Mouse (Mus musculus): ENCODE data around the gene Hoxd8.

Hoxd8 gene

DNA sequence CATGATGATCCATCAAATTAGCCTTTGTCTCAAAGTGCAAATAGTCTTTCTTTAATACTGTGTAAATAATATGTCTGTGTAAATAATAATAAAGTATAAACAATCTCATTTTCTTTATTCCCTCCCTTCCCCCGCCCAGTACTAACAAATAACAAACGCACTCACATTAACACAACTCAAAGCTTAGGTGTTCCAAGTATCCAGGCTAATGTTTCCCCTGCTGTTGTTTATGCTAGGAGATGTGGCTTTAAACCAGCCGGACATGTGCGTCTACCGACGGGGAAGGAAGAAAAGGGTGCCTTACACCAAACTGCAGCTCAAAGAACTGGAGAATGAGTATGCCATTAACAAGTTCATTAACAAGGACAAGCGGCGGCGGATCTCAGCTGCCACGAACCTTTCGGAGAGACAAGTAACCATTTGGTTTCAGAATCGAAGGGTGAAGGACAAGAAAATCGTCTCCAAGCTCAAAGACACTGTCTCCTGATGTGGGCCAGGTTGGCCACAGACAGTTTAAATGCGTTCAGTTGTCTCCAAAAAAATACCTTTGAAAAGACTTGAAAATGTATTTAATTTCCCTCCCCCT, 34.7 kb upstream of the Hoxd8 start:
- no peak for DNase-seq (ENCODE audit: low spot score in 2 of 2)

DNA sequence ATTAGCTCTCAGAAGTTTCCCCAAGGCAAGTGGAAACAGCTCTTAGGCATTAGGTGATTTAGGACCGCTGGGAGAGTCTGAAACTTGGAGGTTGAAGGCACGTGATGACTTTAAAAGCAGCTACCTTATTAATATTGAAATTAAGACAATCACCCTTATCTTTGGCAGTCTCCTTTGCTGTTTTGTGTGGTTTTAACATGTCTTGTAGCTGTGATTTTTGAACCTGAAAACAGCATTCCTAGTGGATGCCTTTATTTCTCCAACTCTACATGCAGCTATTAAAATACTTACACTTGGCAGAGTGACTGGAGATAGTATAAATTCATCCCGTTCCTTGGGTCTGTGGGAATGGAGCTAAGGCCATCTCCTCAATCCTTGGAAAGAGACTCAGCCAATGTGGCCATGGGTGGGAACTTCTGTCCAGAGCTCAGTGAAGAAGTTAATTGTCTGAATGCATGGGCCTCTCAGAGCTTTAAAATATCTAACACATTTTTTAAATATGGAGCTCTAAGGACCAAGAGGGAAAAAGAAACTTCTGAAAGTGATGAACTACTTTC, 33.7 kb upstream of the Hoxd8 start:
- DNase-seq (ENCODE audit: low spot score in 2 of 2), result no peak

DNA sequence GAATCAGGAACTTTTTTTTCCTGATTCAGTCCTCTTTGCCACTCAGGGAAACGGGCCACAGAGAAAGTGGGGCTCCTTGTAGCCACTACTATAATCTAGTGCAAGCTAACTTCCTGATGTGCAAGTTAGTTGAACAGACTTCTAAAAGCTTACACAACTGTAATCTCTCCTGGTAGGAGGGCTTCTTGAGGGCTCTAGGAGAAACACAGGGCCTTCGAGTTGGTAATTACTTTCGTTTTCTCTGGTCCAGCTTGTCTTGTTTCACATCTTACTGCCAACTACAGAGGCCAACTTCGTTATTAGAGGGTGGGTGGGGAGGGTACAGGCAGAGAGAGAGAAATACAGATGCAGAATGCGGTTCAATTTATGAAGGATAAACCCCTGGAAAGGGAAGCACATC, 32.6 kb upstream of the Hoxd8 start:
- DNase-seq (ENCODE audit: low spot score in 2 of 2), result no peak

DNA sequence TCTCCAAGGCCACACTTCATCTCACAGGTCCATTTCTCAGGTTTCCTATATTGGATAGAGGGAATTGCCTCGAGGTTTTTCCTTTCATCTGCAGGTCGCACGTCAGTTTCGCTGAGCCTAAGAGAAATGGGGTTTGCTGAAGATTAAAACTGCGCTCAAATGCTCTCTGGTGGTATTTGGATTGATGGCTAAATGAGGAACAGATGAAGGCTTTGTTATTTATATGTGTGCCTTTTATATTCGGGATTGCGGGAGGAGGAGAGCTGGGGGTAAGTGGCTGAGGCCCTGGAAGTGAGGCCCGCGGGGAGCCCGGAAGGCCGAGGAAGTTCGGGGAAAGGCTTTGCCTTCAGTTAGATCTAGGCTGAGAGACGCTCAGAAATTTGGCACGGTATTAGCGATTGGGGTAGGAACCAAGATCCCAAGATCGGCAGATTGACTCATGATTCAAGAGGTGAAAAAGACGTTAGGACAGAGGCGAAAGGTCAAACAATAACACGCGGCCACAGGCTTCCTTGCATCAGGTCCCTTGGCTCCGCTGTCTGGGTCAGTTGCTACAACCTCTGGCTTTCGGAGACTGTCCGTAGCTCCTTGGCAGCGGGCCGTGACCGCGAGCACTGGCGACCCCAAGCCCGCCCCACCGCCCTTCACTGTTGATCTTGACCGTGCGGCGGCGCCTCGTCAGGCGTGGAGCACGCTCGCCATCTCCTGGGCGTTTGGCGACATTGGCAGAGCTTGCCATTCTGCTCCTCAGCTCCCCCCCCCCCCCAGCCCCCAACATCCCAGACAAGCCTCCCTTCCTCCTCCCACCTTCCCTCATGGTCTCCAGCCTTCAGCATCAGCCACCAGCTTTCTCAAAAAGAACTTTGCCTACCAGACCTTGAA, 31.7 kb upstream of the Hoxd8 start:
- no peak for DNase-seq (ENCODE audit: low spot score in 2 of 2)

DNA sequence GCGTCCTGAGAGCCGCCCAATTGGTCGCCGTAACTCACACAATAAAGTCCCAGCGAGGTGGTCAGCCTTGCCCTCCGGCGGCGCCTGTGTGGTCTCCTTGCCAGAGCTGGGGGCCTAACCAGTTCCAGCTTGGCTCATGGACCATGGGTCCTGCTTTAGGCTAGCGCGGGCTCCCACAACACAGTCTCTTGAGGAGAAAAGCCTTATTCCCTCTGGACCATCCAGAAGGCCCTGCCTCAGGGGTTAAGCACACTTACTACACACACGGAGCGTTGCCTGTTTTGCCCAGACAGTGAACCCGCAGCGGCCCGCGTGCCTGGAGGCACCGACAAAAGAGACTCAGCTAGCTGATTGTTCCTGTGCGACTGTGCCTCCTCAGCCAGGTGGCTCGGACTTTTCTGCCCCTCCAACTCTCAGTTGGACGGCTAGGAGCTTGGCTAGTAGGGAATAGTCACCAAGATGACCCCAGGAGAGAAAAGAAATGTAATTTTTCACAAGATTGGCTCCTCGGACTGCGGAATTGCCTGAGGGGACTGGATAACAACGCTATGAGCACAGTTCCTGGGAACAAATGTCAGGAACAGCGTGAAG, 30.5 kb upstream of the Hoxd8 start:
- DNase-seq (ENCODE audit: low spot score in 2 of 2), result no peak

DNA sequence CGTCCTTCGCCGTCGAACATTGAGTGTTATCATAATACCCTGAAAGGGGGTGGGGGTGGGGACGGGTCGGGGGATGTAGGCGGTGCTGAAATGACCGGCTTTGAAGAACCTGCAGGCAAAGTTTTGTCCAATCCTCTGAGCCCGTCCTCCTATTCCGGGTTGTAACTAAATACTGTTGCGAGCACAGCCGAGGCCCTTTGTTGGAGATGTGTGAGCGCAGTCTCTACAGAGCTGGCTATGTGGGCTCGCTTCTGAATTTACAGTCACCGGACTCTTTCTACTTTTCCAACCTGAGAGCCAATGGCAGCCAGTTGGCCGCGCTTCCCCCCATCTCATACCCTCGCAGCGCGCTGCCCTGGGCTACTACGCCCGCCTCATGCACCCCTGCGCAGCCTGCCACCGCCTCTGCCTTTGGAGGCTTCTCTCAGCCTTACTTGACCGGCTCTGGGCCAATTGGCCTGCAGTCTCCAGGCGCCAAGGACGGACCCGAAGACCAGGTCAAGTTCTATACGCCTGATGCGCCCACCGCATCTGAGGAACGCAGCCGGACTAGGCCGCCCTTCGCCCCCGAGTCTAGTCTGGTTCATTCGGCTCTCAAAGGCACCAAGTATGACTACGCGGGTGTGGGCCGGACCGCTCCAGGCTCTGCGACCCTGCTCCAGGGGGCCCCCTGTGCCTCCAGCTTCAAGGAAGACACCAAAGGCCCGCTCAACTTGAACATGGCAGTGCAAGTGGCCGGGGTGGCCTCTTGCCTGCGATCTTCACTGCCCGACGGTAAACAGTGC, 29.3 kb upstream of the Hoxd8 start, which contains the start of gene Hoxd12:
Hoxd12 (plus strand) TSS at position 133 of the 785 bp plus-strand sequence.
- DNase-seq (ENCODE audit: low spot score in 2 of 2), result no peak

DNA sequence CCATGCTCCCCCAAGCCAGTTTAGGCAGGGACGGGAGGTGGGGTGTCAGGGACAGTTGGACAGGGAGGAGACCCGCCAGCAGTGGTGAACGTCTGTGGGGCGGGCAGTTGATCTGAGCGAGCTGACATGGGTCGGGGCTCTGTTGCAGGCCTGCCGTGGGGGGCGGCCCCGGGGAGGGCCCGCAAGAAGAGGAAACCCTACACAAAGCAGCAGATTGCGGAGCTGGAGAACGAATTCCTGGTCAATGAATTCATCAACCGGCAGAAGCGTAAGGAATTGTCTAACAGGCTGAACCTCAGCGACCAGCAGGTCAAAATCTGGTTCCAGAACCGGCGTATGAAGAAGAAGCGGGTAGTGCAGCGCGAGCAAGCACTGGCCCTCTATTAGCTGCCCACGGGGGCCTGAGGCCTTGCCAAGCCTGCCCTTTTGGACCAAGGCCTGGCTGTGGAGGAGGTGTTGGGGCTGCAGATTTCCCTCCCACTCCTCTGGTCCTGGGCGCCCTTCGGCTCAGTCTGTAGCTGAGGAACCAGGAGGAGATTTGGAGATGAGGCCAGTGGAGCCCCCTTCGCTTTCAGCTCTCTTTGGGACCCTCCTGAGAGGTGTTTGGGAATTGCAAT, 28.6 kb upstream of the Hoxd8 start:
- DNase-seq (ENCODE audit: low spot score in 2 of 2), result no peak

DNA sequence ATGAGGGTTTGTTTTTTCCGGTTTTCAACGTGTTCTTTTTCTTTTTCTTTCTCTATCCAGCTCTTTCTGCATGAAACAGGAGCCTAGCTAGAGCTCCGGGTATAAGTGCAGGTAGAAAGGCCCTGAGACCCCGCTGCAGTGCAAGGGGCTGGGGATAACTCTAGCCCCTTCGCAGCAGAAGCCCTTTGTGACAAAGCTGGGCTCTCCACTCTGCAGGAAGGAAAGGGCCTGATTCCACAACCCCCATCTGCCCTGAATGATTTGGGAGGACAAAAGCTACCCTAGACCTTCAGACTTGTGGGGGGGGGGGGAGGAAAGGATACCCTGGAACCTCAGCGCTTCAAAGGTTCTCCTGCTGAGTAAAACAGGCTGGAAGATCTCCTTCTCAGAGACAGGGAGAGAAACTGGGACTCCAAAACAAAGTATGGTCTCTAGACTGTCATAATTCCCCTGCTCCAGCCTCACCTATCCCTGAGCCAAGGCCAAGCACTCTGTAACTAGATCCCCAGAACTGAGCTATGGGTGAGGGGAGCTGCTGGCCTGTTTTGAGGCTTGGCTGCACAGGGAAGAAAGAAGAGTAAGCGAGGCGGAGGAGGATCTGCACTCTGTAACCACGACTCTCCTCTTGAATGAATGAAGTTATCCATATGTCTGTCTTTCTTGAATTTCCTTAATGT, 27.9 kb upstream of the Hoxd8 start:
- DNase-seq (ENCODE audit: low spot score in 2 of 2), result no peak

DNA sequence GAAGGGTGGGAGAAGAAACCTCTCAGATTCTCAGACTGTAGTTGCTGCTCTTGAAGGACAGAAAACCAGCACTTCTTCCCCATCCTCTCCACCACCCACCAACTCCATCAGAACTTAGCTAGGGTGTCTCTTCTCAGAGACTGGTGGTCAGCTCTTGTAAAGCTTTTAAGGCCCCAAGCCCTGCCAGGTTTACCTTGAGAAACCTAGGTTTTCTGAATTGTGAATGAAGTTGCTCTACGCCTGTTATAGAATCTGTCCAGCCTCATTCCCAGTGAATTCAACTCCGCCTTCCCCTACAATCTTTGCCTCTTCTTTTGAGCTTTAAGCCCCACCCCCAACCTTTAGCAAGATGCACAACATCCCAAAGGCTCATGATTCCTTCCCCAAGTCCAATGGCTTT, 27.3 kb upstream of the Hoxd8 start:
- no peak for DNase-seq (ENCODE audit: low spot score in 2 of 2)

DNA sequence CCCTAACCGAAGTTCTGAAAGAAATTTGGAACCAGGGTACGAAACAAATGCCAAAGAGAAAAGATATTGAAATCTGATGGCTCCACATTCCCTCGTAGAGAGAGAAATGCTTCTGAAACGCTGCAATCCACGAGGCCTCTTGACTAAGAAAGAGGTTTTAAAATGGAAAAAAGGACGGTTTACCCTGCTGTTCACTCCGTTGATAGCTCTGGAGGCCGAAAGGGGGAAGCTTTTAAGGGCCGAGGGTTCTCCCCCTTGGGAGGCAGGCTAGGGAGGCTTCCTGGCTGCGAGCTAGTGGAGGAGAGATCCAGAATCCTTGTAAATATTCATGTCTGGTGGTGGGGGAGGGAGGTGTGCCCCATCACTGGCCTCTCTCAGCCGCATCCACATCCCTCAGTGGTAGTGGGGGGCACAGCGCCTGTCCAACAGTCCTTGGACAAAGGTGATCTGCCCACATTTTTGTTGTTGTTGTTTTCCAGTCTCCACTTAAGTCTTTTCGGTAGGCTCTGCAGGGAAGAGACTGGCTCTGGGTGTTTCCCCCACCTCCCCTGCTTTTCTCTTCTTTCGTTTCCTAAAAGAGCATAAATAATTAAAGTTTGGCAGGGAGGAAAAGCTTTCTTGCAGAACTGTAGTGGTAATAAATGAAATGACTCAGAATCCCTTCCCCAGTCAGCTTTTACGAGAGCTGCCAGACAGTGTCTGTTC, 25.4 kb upstream of the Hoxd8 start, which contains the start of gene Hoxd11:
Hoxd11 (plus strand) TSS at position 667 of the 705 bp plus-strand sequence.
- no peak for DNase-seq (ENCODE audit: low spot score in 2 of 2)

DNA sequence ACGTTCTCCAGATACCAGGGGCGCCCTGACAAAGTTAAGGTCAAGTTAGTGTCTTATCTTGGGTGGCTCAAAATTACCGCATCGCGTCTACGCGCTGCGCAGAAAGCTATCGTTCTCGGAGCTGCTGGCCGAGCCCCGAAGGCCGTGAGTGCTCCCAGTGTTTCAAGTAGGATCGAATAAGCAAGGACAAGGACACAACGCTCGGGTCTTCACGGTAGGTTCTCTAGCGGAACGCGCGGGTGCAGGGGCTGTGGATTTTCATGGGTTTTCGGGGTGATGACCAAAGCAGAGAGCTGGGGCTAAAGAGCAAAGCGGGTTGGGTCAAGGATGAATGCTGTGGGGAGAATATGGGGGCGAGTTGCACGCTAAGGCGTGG, 24.8 kb upstream of the Hoxd8 start:
- DNase-seq (ENCODE audit: low spot score in 2 of 2), result no peak

DNA sequence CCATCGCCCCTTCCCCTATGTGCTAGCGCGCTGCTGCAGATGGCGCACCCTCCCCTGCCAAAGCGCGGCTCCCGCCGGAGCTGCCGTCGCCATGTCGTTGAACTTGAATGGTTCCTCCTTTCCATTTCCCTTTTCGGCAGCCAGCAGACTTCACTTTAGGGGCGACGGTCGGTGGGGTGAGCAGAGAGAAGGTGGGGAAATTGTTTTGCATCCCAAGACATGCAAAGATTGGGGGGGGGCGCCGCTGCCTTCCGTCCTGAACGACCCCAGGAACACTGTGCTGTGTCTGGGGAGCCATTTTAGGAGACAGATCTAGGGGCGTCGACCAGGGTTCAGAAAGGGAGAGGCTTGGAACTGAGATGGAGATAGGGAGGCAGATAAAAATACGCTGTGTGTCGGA, 24.4 kb upstream of the Hoxd8 start:
- no peak for DNase-seq (ENCODE audit: low spot score in 2 of 2)

DNA sequence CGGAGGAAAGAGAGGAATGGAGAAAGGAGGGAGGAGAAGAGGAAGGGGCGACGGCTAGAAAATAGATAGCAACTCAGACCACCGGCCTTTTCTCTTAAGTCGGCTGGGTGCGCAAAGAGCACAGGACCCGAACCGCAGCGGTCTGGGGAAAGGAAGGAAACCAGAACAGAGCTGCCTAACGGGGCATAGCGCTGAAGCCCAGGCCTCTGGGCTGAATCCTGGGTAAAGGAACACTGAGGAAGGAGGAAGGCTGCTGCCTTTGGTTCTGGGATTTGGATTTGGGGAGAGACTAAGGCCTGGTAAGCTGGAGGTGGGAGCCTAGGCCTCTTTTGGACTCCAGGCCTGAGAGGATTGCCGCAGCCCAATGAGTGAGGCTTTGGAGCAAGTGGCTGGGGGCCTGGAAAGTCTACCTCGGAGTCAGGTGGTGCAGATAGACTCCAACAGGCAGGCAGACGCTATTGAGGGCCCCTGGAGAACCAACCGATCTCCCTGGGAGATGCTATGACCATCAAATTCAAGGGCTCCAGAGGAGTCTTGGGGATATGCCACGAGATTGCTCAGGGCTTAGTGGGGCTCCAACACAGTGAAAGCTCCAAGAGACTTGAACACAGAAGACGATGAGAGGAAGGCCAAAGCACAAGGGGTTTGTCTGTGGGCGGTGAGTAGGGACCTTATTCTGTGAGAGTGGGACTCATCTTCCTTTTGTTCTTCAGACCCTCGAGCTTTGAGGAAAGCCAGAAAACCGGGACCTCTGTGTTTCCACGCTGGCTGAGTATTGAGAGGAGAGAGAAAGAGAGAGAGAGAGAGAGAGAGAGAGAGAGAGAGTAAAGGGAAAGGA, 23.6 kb upstream of the Hoxd8 start:
- no peak for DNase-seq (ENCODE audit: low spot score in 2 of 2)

DNA sequence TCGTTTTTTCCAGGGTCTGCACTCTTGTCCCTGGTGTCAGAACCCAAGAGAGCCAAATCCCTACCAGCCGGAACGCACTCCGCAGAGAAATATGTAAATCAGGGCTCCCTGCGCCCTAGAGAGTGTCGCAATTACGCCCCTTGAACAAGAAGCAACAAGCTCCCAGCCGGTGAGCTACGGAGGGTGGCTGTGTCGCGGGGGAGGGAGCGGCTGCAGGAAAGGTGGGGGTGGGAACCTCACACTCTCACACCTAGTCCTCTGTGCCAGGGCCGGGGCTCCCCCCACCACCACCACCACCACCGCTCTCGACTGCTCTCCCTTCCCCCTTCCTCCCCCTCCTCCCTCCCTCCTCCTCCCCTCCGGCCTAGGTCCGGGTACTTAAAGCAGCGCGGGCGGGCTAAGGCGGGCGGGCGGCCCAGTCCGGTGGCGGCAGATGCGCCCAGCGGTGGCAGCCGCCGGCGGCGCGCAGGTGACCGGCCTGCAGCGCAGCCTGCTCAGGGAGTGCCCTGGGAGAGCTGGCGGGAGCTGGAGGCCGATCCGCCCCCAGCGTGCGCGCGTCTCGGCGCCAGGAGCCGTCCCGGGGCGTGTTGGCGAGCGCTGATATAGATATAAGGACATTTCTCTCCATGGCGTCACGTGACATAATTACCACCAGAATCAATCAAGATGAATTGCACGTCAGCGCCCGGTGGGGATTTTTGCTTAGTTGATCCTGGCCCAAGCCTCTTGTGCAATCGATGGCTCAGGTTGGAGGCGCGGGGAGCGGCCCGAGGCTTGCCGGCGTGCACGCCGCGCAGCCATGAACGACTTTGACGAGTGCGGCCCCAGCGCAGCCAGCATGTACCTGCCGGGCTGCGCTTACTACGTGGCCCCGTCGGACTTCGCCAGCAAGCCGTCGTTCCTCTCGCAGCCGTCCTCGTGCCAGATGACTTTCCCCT, 22.6 kb upstream of the Hoxd8 start:
- DNase-seq (ENCODE audit: low spot score in 2 of 2), result no peak

DNA sequence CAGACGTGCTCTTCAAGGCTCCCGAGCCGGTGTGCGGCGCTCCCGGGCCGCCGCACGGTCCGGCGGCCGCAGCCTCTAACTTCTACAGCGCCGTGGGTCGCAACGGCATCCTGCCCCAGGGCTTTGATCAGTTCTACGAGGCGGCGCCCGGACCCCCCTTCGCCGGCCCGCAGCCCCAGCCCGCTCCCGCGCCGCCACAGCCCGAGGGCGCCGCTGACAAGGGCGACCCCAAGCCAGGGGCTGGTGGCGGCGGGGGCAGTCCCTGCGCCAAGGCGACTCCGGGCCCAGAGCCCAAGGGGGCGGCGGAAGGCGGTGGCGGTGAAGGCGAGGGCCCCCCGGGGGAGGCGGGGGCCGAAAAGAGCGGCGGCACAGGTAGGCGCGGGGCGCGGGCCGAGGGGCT, 21.6 kb upstream of the Hoxd8 start:
- DNase-seq (ENCODE audit: low spot score in 2 of 2), result no peak

DNA sequence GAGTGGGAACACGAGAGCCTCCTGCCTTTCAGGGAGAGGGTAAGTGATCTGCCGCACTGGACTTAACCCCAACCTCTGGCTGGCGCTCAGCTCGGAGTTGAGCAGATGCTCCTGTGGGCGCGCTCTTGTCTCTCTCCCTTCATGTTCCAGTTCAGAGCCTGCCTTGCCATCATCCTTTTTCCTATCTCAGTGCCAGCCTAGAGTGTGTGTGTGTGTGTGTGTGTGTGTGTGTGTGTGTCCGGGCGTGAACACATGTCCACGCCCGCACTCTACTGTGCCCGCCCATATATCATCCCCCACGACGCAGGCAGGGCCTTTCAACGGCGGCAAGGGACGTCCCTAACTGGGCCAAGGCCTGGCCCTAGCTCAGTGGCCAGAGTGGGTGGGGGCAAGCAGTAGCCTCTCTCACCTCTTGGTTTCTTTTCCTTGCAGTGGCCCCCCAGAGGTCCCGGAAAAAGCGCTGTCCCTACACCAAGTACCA, 20.9 kb upstream of the Hoxd8 start:
- no peak for DNase-seq (ENCODE audit: low spot score in 2 of 2)

DNA sequence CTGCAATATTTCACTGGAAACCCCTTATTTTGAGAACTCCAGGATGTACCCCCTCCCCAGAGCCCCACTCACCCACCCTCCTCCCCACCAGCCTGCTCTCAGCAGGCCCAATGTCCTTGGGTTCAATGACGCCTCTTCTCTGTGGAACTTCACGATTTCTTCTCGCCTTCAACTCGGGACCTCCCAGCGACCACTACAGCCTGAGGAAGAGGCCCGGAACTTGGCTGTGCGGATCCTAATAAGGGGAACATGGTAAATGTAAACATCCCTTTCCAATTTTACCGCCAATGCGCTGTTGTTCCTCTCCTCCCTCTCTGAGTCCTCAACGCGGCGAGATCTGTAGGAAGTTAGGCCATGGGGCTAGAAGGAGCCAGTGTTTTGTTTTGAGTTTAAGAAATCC, 20.3 kb upstream of the Hoxd8 start:
- no peak for DNase-seq (ENCODE audit: low spot score in 2 of 2)

DNA sequence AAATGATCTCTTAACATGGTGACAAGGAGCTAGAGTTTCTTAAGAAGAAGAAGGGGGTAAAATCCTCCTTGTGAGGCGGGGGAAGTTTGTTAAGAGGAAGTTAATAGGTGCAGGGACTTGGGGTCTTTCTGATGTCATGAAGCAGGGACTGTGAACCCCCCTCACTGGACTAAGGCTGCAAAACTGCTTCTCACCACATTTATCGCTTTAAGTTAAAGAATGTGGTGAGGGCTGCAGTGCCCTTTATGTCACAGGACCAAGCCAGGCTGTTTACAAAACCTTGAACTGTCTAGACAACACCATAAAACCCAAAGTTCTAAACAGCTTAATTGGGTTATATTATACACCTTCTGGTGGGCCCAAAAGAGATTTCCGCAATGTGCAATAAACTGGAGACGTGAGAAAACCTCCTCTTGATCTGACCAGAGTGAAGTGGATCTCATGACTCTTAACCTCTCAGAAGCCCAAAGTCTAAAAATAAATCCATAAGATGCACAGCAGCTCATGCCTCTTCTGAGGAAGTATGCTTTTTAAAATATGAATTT, 19.3 kb upstream of the Hoxd8 start:
- DNase-seq (ENCODE audit: low spot score in 2 of 2), result no peak

Measured in frontal cortex, postnatal 10 days (tissue).